Mouse (Mus musculus) brain, adult 10 weeks (tissue): ENCODE results near the gene 4932414N04Rik. TPM values are rescaled to one million over a fixed set of nuclear protein-coding genes. Genes with fewer than 3 reads are reported as not detected.

Experiments used
- polyA plus RNA-seq: library from polyadenylated mRNA; stranded (reverse); fragments of 350-450 nt; fragmentation: Illumina TruSeq; extraction: RNeasy Lipid Tissue Mini Kit (QIAGEN cat#74804); gene quantifications from one replicate; pipeline ENCODE4 v1.2.3, GENCODE M21; 2015; ENCODE audit warnings: low read depth, low replicate concordance

4932414N04Rik gene
- polyA plus RNA-seq: not detected

GRCm38 (mm10) chr2:68656186-68656585 lies at the start of gene 4932414N04Rik:
Gene 4932414N04Rik (plus strand): TSS chr2:68656486.

Other genes starting within 250 kb of the 4932414N04Rik start
- gene Stk39, start 184.2 kb upstream of the 4932414N04Rik start, polyA plus RNA-seq: 61.7 TPM
- gene 4933409G03Rik, start 74.1 kb upstream of the 4932414N04Rik start, polyA plus RNA-seq: not detected
- 20.8 TPM for gene Cers6, start 205.0 kb downstream of the 4932414N04Rik start, polyA plus RNA-seq